Mouse (Mus musculus): ENCODE measurements around the gene Brd1. TPM values are rescaled to one million over a fixed set of nuclear protein-coding genes. Genes with fewer than 3 reads are reported as not detected.
"Not testable (repeated sequence)": the region's sequence is repeated elsewhere in the genome, so short reads cannot be mapped to it uniquely, and the experiment has no call there.

Gene Brd1
- 10 to 100 TPM; 20.9 to 21.6 TPM for total RNA-seq (2021)
- long read RNA-seq, experiment 1, partial matches to known transcripts, result 3 of 4 reads
- long read RNA-seq, experiment 1, other reads (novel, unspliced or antisense), result 1 of 4 reads
- long read RNA-seq, experiment 2, full-length matches to known transcripts, result 2 of 16 reads
- long read RNA-seq, experiment 2, partial matches to known transcripts, result 9 of 16 reads
- long read RNA-seq, experiment 2, other reads (novel, unspliced or antisense), result 5 of 16 reads

DNA sequence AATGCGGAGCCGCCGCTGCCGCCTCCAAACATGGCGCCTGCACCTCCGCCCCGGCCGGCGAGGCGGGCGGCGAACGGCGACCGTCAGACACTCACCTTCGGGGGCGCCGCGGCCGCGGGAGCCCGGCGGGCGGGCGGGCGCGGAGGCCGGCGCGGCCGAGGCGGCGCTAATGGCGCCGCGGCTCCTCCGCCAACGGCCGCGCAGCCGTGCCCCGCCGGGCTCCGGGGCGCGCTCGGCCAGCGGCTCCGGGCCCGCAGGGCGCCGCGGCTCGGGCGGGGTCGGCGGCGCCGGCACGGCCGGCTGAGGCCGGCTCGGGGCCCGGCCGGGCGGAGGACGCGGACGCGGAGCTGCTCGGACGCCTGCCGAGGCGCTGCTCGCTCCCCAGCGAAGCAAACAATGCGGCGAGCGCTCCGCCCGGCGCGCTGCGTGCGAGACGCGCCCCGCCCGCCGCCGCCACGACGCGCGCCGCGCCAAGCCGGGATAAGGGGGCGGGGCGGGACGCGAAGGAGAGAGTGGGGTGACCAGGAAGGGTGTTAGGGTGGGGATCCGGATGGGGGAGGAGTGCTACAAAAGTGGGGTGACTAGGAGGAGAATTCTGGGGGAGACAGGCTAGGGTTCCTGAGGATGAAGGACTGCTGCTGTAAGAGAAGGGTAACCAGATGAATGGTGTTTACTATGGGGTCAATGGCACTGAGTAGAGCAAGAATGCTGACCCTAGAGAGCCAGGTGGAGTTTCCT lies at the start of gene Brd1:
TSS of gene Brd1 (minus strand) at position 400 of the 738 bp plus-strand sequence.
- DNase-seq, result peak; percentile 84

GRCm38 (mm10) chr15:88774630-88775029 lies 40.6 kb upstream of the Brd1 start:
- not testable (repeated sequence) for DNase-seq

DNA sequence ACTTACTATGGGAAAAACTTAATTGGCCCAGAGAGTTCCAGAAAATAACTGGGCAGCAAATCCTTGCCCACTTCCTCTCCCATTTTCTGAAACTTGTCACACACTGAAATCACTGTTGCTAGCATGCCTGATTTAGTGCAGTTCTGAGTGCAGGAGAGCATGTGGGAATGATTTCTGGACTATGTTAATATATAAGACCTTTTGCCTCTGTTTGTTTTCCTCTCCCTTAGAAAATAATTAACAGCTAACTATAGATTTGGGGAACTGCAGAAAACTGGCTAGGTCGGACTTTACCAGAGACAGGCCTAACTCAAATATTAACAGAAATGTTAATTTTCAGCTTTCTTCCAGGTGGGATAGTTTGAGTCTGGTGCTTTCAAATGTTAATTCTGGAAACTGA lies 34.5 kb upstream of the Brd1 start:
- DNase-seq, result no peak

GRCm38 (mm10) chr15:88766139-88766538 lies 32.1 kb upstream of the Brd1 start:
- DNase-seq, result not testable (repeated sequence)

- no peak for DNase-seq
Observed at GRCm38 (mm10) chr15:88761551-88761950, 27.5 kb upstream of the Brd1 start.

GRCm38 (mm10) chr15:88758061-88758460 lies 24.0 kb upstream of the Brd1 start:
- no peak for DNase-seq

DNA sequence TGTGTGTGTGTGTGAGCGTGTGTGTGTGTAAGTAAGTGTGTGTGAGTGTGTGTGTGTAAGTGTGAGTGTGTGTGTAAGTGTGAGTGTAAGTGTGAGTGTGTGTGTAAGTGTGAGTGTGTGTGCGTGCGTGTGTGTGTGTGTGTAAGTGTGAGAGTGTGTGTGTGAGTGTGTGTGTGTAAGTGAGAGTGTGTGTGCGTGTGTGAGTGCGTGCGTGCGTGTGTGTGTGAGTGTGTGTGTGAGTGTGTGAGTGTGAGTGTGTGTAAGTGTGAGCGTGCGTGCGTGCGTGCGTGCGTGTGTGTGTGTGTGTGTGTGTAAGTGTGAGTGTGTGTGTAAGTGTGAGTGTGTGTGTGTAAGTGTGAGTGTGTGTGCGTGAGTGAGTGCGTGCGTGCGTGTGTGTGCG lies 21.7 kb upstream of the Brd1 start:
- no peak for DNase-seq

GRCm38 (mm10) chr15:88754896-88755295 lies 20.9 kb upstream of the Brd1 start:
- no peak for DNase-seq

- DNase-seq, result peak; percentile 1
Observed at GRCm38 (mm10) chr15:88752403-88752733, 18.3 kb upstream of the Brd1 start.

GRCm38 (mm10) chr15:88751564-88752402 lies 17.8 kb upstream of the Brd1 start, which contains the start of gene Zbed4:
TSS of gene Zbed4 (plus strand) at chr15:88751660.
- peak; percentile 56 for DNase-seq

DNA sequence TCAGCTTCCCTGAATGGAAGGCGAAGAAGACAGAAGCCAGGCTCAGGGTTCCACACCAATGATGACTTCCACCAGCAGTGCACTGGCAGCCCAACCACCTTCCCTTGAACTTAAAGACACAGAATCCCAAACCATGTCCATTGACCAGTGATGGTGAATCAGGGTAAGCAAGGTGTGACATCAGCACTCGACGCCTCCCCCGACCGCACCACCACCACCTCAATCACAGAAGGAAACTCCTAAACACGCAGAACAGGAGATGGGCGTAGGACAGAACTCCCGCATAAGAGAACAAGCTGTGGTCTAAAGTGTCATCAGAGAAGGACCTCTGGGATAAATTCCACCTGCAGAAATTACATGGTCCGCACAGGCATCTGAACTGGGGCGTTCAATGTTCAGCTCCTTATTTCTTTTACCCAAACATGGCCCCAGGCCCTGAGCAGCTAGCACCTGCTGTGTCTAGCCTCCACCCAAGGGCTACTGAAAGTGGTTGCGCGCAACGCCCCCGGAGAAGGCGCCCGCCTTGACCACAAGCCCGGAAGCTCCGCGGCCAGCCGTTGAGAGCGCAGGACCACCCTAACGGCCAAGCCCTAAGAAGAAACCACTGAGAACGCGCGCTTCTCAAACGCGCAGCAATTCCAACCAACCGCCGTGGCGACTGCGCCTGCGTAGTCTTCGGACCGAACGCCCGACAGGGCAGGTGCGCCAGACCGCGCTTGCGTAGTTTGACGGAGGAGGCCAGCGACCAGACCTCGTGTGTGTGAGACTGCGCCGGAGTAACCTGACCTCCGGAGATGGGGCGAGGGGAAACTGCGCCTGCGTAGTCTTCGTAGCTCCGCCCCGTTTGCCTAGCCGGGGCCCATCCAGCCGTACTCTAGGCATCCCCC lies 16.9 kb upstream of the Brd1 start:
- peak; percentile 99 for DNase-seq

DNA sequence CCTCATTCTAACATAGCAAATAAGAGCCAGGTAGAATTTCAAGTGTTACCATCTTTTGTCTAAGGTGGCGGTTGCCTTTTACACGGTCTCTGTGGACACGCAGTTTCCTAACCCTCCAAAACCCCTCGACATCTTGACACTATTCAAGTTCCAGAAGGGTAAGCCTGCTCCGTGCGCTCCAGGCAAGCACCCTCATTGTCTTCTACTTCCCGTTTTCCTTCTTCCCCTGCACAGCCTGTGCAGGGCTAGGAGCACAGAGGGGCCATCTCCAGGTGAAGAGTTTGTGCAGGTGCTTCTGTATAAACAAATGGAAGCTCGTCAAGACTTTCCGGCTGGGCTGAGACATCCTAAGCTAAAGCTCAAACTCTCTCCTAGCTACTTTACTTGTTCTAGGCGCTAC lies 16.0 kb upstream of the Brd1 start:
- no peak for DNase-seq

DNA sequence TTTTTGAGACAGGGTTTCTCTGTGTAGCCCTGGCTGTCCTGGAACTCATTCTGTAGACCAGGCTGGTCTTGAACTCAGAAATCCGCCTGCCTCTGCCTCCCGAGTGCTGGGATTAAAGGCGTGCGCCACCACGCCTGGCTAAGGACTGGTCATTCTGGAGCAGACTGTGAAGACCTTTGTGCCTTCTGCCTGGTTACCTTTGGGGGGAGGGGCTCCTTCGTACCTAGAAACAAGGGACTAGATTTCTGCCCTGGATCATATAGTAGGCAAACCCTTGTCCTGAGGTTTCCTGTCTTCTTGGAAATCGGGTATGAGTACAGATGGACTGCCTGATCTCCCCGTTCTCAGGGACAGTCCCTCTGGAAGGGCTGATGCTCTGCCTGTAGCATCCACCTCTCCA lies 15.6 kb upstream of the Brd1 start:
- DNase-seq, result not testable (repeated sequence)

- no peak for DNase-seq
Observed at GRCm38 (mm10) chr15:88745926-88746325, 11.9 kb upstream of the Brd1 start.

DNA sequence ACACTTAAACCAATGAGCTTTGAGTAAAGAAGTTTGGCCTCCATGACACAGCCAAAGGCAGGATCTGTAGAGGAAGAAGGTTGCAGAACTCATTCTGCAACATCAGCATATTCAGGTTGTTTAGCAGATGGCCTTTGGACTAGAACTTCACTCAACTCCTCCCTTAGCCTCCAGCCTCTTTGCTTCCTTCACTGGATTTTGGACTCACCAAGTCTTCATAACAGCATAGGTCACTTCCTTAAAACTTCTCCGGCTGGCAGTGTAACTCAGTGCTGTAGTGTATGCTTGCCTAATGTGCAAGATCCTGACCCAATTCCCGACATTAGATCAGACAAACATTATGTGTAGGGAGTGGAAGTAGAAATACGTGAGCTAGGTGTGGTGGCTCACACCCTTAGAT lies 11.3 kb upstream of the Brd1 start:
- DNase-seq, result no peak

DNA sequence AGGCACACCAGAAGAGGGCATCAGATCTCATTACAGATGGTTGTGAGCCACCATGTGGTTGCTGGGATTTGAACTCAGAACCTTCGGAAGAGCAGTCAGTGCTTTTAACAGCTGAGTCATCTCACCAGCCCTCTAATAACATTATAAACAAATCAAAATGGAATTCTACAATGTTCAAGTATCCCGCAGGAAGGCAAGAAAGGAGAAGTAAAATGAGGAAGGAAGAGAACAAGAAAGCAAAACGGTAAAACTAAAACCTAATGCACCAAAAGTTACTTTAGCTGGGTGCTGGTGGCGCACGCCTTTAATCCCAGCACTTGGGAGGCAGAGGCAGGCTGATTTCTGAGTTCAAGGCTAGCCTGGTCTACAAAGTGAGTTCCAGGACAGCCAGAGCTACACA lies 9.3 kb upstream of the Brd1 start:
- not testable (repeated sequence) for DNase-seq

- no peak for DNase-seq
Observed at GRCm38 (mm10) chr15:88741366-88741765, 7.3 kb upstream of the Brd1 start.

GRCm38 (mm10) chr15:88738466-88738865 lies 4.4 kb upstream of the Brd1 start:
- no peak for DNase-seq

- DNase-seq, result no peak
Observed at GRCm38 (mm10) chr15:88736166-88736565, 2.1 kb upstream of the Brd1 start.

DNA sequence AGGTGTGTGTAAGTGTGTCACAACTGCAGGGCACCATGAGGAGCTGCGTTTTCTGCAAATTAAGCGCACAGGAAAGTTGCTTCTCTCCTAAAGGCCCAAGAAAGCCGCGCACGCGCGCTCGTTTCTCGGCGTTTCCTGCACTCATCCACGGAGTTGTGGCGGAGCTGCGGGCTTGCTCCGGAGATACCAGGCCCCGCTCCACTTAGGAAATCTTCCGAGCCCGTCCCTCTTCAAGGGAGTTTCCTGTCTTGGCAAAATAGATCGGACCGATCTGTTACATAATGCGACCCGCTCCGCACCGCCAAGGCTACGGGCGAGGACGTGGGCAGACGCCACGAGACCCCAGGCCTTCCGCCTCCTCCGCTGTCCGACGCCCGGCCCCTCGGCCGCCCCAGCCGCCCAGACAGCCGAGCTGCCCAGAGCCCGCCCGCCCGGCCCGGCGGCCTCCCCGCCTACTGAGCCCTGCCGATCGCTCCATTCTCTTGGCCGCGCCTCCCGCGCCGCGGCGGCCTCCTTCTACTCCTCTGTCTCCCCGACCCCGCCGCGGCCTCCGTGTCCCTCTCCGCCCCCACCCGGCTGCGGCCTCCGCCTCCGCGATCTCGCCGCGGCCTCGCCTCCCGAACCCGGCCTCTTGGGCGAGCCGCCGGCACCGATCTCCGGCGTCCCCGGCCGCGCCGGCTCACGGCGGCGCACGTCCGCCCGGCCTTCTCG lies 837 bp downstream of the Brd1 start:
- DNase-seq, result peak; percentile 70

DNA sequence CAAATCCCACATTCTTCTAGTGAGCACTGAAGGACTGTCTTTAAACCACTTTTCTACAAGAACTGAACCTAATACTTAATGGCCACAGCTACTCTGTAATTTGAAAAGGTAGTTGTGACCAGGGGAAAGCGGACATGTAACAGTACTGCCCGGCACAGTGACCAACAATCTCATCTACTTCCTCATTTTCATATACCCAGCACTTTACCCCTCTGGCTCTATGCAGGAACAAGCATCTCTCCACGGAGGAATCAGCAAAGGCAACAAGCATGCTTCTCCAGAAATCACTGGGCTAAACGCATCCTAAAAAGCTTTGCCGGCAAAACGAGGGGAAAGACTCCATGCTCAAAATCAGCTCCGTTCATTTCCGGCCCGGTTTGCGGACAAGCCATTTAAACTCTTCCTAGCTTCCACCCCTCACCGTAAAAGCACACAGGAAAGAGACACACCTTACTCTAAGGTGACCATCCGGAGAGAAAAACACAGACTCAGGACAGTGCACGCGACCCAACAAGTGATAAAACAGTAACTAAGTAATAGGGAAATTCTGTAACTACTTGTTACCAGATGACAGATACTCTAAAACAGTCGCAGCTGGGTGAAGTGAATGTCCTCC lies 1.5 kb downstream of the Brd1 start:
- no peak for DNase-seq

Measured in gastrocnemius, postnatal 25 days (tissue).